Mouse (Mus musculus): ENCODE results near the gene Cxcr5.
A peak's percentile ranks its signal among the peaks of the same experiment; 100 is the strongest.

The Cxcr5 gene

DNA sequence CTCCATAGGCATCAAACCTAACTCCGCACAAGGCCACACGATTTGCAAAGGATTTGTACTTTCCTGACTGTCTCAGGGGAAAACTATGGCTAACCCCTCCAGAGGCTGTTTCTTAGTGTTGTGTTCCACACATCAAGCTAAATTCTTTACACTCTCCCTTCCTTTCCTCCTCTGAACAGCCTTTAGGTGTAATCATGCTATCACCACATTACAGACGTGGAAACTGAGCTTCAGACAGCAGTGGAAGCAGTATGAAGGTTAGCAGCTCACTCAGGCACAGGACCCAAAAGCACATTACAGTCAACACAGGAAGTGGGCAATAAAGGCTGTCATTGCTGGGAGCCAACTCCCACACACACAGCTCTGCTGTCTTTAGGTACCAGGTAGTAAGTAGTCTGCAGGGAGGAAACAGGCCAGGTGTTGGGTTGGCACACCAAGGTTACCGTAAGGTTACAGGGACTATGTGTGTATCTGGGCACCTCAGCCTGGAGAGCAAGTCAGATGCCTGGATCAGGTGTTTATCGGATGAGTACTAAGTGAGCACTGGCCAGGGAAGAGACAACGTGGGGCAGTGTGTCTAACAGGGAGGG, 28.6 kb downstream of the Cxcr5 start:
- no peak for DNase-seq

DNA sequence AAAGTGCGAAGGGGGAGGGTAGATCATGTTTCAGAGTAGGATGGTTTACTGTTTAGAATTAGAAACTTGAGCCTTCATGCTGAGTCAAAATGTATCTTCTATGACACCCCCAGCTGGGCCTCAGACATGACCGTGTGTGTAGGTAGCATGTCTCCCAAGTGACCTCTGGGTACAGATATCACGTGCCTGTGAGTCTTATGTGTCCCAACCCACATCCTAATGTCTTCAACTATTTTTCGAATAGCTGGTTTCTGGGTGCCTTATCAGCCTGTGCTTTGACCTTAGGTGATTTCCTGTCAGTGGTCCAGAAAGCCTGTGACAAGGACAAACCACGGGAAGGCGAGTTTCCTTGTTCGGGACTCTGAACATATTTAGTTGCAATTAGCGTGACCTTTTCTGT, 33.3 kb downstream of the Cxcr5 start:
- no peak for DNase-seq

DNA sequence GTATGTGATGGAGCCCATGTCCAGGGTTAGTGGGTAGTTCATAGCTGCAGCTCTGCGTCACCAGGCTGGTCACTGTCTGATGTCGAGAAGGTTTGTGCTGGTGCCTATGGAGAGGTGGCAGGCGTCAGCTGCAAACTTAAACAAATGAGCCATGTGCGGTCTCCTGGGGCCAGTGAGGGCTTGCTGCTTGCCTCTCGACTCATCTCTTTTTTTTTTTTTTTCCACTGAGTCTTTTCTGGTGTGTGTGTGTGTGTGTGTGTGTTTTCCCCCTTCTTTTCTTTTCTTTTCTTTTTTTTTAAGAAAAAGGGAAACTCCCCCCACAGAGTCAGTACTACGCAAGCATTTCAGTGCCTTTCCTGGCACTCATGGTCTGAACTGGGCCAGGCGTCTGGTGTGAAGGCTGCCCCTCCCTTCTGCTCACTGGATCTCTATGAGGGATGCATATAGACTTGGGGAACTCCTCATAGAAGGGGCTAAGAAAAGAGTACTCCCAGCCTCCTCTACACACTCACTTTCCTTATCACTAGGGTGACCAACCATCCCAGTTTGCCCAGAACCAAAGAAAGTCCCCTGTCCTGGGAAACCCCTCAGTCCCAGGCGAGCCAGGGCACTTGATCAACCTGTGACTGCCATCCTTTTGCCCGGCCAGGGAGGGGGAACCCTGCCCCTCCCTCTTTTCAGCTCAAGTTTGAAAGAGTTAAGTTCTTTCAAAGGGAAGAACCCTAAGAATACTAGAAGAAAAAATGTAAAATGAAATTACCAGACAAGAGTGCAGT, 35.2 kb downstream of the Cxcr5 start:
- no peak for DNase-seq

DNA sequence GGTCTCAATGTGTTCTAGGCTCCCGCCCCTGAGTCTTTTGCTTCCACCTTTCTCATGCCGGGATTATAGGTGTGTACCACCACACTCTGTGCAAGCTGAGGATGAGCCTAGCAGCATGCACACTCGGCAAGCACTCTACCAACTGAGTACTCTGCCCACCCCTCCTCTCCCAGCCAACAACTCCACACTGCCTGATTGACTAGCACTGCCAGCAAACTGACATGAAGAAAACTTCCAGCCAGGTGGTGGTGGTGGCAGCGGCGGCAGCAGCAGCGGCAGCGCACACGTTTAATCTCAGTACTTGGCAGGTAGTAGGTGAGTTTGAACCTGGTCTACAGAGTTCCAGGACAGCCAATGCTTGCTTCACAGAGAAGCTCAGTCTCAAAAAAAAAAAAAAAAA, 36.1 kb downstream of the Cxcr5 start:
- DNase-seq: no peak

DNA sequence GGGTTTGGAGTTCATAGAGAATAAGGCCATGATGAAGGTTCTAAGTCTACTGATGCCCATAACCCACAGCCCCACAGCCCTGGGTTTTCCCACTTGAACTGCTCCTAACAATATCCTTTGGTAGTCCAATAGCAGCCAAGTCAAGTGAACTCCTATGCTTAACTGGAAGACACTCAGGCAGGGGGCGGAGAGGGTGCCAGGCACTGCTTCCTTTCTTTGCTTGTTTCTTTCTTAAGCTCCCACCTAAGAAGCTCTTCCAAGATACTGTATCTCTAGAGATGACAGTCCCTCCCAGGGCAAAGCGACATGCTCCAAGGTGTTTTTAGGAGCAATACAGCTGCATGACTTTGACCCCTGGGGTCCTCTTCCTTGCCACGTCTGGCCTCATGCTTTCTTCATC, 36.7 kb downstream of the Cxcr5 start:
- no peak for DNase-seq

DNA sequence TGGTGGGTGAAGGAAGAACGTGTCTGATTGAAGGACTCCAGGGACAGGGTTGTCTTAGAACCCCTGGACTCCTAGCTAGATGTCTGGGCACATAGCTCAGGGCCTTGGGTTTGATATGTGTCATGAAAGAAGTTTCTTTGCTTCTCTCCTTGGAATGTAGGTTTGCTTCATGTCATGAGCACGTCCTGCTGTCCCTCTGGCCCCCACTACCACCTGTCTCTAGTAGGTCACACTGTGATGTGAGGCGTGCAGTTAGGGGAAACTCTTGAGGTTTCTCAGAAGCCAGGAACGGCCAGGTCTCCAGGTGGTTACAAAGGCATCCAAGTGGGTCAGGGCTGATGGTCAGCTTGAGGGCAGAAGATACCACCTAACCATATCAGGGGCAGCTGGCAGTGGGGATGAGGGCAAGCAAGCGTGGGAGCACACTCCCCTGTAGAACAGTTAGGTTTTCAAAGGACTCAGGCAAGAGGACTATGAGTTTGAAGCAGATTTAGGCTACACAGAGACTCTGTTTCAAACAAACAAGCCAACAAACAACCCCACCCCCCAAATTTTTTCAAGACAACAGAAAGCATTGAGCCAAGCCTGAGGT, 37.3 kb downstream of the Cxcr5 start:
- no peak for DNase-seq

DNA sequence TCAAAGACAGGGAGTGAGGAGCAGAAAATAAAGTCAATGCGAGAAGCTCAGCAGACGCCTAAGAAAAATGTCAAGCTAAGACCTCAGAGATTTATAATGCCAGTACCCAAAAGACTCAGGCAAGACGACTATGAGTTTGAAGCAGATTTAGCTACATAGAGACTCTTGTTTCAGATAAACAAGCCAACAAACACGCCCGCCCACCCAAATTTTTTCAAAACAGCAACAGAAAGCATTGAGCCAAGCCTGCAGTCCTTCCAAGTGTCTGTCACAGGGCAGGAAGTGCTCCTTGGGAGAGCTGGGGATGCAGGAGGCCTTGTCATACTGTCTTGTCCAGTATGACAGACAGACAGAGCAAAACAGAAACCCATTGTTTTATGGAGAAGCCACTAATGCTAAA, 38.0 kb downstream of the Cxcr5 start:
- no peak for DNase-seq

DNA sequence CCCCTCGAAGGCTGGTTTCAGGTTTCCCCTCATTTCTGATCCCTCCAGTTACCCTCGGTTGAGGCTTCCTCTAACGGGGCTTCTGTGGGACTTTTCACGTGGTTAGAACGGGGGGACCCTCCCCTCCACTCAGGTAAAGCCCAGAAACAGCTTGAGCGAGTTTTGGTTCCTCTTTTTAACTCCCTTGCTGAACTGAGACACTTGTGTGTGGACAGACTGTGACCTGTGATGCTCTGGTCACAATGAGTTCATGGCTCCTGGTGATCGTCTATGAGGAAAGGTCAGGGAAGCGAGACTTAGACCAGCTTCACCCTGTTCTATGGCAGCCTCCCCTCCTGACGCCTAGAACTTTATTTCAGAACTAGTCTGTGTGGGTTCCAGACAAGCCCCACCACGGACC, 39.8 kb downstream of the Cxcr5 start:
- no peak for DNase-seq

DNA sequence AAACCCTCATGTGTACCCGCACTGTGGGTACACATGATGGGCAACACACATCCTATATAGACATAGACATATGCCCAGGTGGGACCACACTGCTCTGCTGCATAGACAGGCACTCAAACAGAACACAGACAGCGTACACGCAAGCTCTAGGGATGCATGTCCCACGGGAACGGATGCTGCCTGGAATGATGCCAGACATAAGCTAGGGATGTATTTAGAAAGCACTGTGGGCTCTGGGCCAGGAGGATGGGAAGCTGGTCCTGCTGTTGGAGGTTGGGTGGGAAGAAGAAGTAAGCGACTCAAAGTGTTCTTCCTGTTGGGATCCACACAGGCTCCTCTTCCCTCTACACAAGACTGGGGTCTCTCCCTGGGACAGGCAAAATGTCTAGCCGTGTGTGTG, 43.6 kb downstream of the Cxcr5 start:
- DNase-seq: peak; percentile 51 to 54

DNA sequence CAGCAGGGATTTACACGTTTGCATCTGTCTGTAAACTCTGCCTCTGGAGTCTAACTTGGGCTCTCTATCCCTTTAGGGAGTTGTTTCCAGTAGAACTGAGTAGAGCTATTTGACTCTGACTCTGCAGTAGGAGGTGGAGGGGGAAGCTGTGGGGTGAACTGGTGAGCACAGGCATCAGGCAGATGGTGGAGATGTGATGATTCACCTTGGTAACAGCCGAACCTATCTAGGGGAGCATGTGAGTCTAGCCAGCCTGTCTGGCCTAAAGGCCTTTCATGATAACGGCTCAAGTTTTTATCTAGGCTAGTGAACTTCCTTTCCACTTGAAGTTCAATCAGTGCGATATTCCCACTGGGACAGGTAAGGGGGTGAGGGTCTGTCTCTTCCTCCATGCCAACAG, 44.3 kb downstream of the Cxcr5 start:
- no peak for DNase-seq

DNA sequence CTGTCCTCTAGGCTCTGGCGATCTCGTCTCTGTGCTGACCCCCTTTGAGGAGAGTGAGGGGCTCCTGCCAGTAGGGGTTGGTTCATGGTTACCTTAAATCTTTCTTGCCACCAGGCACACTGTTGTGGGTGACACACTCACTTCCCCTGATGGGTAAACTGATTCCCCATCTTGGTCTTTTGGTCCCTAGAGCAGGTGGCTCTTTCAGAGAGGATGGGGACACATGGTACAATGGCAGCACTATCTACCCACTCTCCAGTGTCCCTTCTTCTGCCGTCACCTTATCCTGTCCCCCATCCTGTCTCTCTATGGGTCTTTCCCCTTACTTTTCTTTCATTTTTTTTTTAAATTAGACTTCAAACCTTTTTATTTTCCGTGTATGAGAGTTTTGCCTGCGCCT, 45.8 kb downstream of the Cxcr5 start:
- no peak for DNase-seq

DNA sequence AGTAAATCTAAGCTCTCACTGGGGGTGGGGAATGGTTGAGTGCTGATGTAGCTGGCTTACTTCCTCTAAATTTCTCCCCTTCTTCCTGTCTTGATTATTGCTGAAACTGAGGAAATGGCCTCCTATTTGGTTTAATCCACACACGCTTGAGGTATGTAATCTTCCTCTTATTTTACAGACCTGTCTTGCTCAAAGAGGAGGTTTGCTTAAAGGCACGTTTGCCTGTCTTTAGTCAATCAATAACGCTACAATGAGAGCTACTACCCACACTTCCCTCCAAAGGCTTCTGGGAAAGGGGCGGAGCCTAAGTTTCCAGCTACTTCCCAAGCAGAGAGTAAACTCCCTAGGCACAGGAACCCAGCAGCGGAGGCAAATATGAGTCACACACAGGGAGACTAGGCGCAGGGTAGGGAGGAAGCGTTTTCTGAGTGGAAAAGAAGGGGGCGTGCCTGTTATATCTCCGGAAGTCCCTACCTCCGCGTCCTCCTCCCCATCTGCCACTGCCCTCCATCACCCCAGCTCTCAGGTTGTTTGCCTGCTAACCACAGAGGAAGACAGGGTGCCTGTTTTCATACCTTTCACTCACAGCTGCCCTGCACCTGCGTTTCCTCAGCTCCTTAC, 46.4 kb downstream of the Cxcr5 start:
- peak; percentile 81 to 92 for DNase-seq

DNA sequence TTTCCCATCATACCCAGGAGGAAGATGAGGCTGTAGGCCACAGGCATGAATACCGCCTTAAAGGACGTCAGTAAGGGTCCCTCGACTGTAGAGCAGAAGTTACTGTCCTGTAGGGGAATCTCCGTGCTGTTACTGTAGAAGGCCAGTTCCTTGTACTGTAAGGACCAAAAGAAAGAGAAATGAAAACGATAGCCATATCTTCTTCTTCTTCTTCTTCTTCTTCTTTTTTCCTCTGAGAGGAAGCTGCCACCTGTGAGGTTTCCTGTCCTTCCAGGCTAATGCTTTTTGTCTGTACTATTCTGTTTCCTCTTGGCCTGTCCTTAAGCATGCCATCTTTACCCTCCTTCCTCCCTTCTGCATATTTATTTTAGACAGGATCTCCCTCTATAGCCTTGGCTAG, 47.5 kb downstream of the Cxcr5 start:
- no peak for DNase-seq

DNA sequence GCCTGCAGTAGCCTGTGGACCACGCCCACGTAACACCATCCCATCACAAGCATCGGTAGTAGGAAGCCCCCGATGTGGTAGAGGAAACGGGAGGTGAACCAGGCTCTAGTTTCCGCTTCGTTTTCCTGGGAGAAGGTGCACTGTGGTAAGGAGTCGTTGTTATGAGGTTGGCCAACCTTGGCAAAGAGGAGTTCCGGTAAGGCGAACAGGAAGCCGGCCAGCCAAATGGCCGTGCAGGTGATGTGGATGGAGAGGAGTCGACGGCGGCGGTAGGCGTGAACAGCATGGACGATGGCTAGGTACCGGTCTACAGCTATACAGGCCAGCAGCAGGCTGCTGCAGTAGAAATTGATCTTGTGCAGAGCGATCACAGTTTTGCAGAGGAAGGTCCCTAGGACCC, 48.1 kb downstream of the Cxcr5 start:
- no peak for DNase-seq

DNA sequence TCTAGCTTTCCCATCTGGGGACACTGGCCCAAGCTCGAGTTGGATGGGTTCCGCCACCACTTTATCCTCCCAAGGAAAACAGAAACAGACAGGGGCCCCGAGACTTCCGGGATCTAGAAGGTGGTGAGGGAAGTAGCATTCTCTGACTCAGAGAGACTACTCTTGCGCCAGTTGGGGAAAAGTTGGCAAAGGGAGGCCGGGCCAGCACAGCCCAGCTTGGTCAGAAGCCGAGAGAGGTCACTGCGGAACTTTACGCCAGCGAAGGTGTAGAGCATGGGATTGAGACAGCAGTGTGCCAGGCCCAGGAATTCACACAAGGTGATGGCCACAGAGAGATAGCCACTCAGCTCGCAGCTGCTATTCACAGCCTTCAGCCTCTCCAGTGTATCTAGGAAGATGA, 48.6 kb downstream of the Cxcr5 start:
- no peak for DNase-seq

DNA sequence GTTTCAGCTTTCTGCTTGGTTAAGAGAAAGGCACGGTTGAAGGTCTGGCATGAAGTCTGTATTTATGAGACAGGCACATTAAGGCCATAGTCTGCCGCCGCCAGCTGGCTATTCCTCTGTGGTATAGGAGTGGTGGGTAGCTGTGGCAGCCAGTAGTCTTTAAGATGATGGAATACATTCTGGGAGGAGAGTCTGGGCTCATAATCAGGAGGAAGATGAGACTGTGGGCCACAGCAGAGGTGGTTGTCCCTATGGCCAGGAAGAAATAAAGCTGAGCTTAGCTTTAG, 49.0 kb downstream of the Cxcr5 start:
- no peak for DNase-seq

DNA sequence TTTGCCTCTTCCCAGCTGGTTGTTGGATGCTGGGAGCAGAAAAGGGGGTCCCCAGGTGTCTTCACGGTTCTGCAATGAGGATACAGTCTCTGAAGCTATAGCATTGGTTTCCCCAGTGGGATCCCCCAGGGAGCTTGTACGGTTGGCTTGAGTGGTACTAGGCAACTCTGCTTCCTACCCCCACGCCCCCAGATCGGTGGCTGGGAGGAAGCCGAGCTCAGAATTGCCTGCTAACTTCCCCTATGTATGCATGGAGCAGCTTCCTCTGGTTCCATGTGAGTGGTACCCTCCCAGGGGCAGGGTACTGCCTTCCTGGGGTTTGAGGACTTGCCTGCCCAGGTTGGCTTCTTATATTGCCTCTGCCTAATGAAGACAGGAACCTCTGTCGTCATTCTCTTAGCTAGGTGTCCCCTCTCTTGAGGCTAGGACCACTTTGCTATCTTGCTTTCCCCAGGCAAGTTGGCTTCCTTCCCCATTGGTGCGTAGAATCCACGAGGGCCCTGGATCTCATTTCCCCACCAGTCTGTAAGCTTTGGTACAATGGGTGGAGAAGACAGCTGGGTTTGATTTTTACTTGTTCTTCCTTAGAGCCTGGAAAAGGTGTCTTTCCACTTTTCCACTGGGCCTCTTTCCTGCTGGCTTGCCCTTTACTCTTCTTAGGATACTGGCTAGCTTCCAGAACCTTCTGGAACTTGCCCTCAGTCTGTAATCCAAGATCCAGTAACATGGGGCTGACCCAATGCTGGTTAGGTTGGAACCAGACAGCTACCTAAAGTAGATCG, 49.6 kb downstream of the Cxcr5 start:
- peak; percentile 63 to 82 for DNase-seq

DNA sequence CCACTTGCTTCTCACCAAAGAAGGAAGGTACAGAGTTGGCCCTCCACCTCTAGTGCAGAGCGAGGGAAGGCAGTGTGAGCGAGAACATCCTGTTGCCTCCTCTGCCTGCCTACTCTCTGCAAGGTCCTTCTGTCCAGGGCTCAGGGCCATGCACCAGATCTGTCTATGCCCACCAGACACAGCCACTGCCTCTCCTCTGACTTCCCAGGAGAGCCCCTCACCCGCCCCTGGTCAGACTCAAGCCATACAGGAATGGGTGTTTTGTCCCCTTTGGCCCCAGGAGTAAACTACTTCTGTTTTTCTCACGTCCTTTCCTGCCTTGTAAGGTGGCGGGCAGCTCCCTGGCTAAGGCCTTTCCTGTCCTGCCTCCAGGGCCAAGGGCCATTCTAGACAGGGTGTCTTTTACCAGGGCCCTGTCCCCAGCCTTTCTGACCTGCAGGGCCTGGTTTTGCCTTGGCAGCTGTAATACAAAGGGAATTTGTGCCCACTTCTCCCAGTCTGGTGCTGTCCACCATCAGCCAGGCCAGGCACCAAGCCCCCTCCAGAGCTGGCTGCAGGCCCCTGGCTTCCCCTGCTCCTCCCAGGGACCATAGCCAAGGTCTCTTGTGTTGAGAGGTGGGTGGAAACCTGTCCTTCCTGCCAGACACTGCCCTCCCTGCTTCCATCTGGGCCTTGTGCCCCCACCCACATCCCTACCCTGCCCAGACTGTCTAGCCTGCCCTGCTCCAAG, 50.6 kb downstream of the Cxcr5 start:
- DNase-seq: peak in 1 of 2 experiments; percentile 68

DNA sequence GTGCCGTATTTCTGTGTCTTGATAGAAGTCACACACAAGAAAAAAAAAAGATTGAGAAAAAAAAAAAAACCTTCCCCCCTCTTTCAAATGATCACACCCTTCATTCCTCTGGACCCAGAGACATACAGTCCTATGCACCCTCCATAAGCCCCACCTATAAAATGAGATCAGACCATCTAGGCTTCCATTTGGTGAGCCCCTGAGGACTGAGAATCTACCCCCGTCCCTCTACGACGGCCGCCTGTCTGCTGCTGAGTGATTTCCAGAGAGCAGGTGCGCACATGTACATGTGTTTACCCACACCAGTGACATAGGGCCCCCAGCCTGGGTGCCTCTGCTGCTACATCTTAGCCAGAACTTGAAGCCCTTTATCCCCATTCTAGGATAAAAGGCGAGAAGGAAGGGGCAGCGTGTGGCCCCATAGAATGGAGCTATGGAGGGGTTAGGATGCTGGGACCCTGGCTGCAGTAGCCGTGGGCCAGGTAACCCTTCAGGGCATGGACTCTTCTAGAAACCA, 51.3 kb downstream of the Cxcr5 start:
- peak in 1 of 2 experiments; percentile 39 for DNase-seq

DNA sequence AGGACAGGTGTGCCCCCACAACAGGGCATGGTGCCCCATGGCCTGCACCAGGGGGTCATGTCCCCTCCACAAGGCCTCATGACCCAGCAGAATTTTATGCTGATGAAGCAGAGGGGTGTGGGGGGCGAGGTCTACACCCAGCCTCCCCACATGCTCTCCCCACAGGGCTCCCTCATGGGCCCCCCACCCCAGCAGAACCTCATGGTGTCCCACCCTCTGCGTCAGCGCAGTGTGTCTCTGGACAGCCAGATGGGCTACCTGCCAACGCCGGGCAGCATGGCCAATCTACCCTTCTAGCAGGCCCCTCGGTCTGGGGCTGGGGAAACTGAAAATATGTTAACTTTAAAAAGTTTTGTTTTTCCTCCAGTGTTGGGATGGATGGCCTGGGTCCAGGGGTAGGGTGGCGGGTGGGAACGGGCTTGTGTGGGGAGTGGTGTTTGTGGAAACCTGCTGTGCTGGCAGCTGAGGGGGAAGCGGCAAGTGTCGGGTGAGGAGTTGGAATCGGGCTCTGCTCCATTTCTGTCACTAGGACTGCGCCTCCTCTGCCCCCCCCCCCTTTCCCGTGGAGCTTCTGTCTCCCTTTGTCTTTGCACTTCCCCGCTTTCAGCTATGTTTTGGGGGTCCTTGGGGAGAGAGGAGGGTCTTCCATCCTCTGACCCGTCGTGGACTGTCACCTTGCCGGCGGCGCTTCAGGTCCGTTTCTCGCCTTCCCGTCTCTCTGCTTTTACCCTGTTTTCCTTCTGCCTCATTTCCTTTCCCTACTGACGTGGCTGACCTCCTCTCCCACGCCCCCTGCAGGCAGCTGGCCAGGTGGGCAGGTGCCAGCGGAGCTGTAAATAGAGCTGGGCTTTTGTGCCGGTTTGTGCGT, 52.0 kb downstream of the Cxcr5 start:
- peak; percentile 93 to 94 for DNase-seq

DNA sequence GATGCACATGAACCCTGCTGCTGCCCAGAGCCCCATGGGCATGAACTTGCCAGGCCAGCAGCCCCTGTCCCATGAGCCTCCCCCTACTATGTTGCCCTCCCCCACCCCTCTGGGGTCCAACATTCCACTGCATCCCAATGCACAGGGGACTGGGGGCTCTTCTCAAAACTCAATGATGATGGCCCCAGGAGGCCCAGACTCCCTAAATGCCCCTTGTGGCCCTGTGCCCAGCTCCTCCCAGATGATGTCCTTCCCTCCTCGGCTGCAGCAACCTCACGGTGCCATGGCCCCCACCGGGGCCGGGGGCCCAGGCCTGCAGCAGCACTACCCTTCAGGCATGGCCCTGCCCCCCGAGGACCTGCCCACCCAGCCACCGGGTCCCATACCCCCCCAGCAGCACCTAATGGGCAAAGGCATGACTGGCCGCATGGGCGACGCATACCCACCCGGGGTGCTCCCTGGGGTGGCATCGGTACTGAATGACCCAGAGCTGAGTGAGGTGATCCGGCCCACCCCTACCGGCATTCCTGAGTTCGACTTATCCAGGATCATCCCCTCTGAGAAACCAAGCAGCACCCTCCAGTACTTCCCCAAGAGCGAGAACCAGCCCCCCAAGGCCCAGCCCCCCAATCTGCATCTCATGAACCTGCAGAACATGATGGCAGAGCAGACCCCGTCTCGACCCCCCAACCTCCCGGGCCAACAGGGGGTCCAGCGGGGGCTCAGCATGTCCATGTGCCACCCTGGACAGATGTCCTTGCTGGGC, 52.8 kb downstream of the Cxcr5 start:
- DNase-seq: peak in 1 of 2 experiments; percentile 58
